Mouse (Mus musculus) left cerebral cortex, adult 18-20 months (tissue): ENCODE results near the gene Idua. TPM values are rescaled to one million over a fixed set of nuclear protein-coding genes. Genes with fewer than 3 reads are reported as not detected.

Experiments
- DNase-seq, 2 experiments: peaks; one replicate each; pipeline ENCODE4 v3.0.0; 2021 to 2022; ENCODE audit warnings: low spot score in 2 of 2, mixed read lengths in 1 of 2
- total RNA-seq, 2 experiments: library from RNA; stranded (reverse); gene quantifications; 2 replicates each; pipeline ENCODE4 v1.2.3; 2021

Idua gene
- total RNA-seq, 2 experiments from 2014 or later = 17.5 to 18.1 TPM

DNA sequence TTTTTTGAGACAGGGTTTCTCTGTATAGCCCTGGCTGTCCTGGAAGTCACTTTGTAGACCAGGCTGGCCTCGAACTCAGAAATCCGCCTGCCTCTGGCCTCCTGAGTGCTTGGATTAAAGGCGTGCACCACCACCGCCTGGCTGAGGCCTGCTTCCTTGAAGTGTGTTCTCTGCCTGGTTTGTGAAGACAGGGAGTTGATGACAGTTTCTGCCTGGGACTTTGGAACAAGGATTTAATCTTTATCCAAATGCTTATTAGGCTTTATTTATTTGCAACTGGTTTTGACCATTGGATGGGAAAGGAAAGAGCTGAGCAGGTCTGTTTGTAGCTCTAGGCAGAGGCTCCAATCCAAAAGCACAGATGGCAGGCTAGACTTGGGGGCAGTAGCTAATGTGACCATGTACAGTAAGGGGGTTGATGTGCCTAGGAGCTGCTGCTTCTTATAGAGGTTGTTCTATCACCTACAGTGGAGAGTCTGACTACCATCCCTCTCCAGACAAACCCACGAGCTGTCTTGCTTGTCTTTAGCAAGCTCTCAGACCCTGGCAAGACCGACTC lies 18.2 kb downstream of the Idua start:
- DNase-seq = no peak

- DNase-seq = no peak
Observed at GRCm38 (mm10) chr5:108679909-108680308, 19.8 kb downstream of the Idua start.

DNA sequence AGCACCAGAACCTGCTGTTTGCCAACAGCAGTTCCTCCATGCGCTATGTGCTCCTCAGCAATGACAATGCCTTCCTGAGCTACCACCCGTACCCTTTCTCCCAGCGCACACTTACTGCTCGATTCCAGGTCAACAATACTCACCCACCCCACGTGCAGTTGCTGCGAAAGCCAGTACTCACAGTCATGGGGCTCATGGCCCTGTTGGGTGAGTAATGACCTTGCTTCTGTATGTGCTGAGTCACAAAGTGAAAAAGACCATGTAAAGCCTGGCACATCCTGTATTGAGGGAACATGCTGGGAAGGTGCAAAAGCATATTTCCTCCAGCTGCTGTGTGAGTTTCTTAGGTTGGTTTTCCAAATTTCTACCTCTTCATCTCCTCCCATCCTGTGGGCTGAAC lies 20.7 kb downstream of the Idua start:
- DNase-seq = no peak

DNA sequence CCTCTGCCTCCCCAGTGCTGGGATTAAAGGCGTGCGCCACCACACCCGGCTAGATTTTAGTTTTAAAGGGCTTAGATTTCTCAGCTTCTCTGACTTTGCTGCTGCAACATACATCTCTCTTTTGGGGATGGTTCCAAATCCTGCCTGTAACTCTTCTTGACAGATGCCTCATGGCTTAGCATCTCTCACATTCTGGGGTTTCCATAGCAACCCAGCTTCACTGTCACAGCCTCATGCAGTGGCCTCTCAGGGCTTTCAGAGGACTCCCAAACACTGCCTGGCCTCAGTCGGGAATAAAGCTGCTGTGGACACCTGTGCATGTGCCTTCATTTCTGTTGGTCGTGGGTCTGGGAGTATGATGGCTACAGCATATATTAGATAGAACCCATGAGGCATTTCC lies 29.0 kb downstream of the Idua start:
- no peak for DNase-seq

DNA sequence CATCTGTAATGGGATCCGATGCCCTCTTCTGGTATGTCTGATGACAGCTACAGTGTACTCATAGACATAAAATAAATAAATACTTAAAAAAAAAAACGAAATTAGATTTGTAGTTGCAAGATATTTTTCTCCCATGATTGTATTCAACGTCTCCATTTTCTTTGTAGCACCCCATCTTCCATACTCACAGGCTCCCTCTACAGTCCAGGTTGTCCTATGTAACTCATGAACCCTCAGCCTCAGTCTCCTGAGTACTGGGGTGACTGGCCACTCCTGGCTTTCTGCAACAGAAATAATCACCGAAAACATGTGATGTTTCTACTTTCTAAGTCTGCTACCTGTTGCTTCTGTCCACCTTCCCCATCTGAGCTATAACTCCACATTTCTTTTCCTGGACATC lies 31.0 kb downstream of the Idua start:
- DNase-seq = no peak

- no peak for DNase-seq
Observed at GRCm38 (mm10) chr5:108692271-108692670, 32.1 kb downstream of the Idua start, which contains the start of gene Fgfrl1. Fgfrl1 (plus strand) TSS chr5:108692382.

GRCm38 (mm10) chr5:108693872-108694288 lies 33.7 kb downstream of the Idua start:
- peak; percentile 64 to 71 for DNase-seq

- no peak for DNase-seq
Observed at GRCm38 (mm10) chr5:108694352-108695261, 34.5 kb downstream of the Idua start.

GRCm38 (mm10) chr5:108695861-108696260 lies 35.7 kb downstream of the Idua start:
- no peak for DNase-seq

GRCm38 (mm10) chr5:108696542-108696941 lies 36.4 kb downstream of the Idua start:
- no peak for DNase-seq

GRCm38 (mm10) chr5:108697341-108697753 lies 37.2 kb downstream of the Idua start:
- DNase-seq = peak; percentile 31 to 39

DNA sequence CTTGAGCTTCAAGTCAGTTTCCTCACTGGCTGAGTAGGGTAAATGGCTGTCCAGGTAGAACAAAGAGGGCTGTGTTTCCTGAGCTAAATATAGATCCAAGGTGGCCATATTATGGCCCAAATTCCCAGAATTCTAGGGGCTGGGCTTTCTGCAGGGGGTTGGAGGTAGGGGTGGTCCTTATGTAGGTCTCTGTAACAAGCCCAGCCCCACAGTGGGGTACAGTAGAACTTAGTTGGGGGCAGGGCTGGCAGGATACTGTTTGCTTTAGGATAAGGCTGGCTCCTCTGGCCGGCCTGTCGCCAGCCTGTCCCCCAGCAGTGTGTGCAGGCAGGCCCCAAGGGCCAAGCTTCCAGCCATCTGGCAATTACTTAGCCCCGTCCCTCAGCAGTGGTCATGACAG lies 40.2 kb downstream of the Idua start:
- DNase-seq = no peak

- DNase-seq = no peak
Observed at GRCm38 (mm10) chr5:108701341-108702021, 41.4 kb downstream of the Idua start.

DNA sequence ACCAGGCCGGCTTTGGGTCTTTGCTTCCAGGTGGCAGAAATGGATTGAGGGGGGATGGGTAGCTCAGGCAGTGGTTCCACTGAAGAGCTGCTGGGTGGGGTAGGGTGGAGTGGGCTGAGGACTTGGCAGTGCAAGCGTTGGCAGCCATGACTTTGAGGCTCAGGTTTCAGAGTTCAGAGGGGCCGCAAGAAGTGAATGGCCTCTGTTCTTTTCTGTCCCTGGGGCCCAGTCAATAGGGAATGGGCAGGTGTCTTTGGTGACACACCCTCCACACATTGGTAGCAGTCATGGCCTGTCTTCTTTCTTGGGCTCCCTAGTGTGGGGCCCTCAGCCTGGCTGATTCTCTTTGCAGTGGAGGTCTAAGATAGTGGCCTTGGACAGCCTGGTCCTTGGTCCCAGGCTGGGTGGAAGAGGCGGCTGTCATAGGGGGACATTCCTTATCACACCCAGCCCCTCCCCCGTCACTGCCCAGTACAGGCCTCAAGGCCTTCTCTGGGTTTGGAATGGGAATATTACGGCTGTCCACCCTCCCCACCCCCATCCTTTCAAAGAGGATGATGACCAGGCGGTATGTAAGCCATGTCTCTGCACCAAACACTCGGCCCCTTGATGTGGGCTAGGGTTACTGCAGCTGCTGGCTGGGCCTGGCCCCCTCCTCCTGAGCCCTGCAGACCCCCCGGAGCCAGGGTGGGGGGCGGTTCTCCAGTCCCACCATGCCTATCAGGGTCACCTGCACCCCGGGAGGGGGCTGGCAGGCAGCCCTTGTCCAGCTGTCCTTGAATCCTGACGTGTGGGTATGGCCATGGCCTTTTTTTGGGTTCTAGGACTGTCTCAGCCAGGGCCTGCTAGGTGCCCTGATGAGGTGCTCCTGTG lies 43.9 kb downstream of the Idua start:
- DNase-seq = no peak

DNA sequence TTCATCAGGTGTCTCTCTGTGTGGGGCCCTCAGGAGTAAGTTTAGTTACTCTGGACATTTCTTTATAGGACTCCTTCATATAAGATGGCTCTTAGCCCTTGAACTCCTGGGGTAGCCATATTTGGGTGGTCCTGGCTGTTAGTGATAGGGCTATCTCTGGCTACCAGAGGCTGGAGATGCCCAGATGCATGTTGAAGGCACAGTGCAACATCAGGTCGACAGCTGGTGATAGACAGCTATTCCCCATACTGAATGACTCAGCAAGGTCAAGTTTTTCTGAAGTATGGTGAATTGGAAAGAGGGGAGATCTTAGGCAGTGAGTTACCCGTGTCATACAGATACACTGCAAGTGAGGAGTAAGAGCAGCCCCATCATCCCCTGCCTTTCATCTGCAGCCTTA lies 47.6 kb downstream of the Idua start:
- DNase-seq = no peak

- no peak for DNase-seq
Observed at GRCm38 (mm10) chr5:108708419-108708818, 48.3 kb downstream of the Idua start.

DNA sequence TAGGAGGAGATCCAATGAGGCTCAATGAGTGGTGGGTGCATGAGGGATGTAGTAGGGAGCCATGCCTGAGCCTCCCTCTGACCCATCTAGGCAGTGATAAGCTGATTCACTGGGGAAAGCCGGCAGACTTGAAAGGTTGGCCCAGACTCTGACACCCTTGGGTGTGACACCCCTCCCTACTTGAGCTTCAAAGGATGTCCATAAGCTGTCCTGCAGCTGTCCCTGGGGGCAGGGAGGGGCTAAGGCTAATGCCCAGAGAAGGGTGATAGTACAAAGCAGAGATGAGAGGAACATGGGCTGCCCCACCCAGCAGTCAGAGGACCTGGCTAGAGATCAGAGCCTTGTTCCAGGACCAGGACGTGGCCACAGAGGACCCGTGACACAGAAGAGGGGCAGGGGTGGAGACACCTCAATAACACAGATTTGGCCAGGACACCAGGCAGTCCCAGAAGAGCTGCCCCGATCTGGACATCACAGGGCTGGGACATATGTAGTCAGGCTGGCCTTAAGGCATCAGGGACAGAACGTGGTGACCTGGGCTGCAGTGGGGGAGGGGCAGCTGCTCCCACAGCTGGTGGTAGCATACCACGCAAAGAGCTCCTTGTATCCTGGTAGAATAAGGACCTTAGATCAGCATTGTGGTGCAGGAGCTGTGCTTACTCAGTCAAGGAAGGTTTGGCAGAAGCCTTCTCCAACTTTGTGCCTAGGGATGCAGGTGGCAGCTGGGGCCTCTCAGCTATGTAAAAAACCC lies 49.0 kb downstream of the Idua start:
- DNase-seq = no peak

DNA sequence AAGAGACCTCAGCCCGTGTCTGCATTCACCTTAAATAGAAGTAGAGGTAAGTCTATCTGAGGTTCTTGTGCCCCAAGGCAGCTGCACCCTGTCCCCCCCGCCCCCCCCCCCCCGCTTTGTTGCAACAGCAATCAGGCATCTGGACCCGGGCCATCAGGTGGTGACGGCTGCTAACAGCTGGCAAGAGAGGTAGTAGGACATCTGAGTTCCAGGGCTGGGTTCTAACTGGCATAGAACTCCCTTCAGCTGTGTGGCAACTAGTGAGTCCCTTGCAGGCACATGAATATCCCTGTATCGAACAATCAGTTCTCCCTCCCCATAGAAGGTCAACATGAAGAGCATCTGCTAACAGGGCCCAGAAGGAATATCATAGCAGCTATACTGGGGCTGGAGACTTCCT lies 51.8 kb downstream of the Idua start:
- DNase-seq = no peak

GRCm38 (mm10) chr5:108713096-108713495 lies 53.0 kb downstream of the Idua start:
- no peak for DNase-seq

GRCm38 (mm10) chr5:108713691-108714090 lies 53.6 kb downstream of the Idua start:
- DNase-seq = no peak
